Mouse (Mus musculus) stomach, postnatal 0 days (tissue): ENCODE data around the gene Sirt1. TPM values are rescaled to one million over a fixed set of nuclear protein-coding genes. Genes with fewer than 3 reads are reported as not detected.
A peak's percentile ranks its signal among the peaks of the same experiment; 100 is the strongest.

Source experiments
- ATAC-seq: fragments of 200-750 bp; cut with Nextera tagmentation; 2 replicates; pipeline ENCODE4 v1.8.0; 2017; ENCODE audit not compliant: low FRiP score, low TSS enrichment
- DNase-seq: peaks from one replicate; pipeline ENCODE4 v3.0.0-alpha.2; 2016; ENCODE audit warnings: low spot score
- H3K27ac ChIP-seq: fragments of 300-500 bp; sonication (generic); replicated peaks from 2 replicates; pipeline ENCODE4 v1.5.1; 2014; ENCODE audit warnings: mild to moderate bottlenecking, control low read depth
- H3K27me3 ChIP-seq: fragments of 300-500 bp; sonication (generic); 2 replicates; pipeline ENCODE4 v1.6.1; 2014; ENCODE audit warnings: low read length; ENCODE audit not compliant: control insufficient read depth, insufficient read depth
- H3K36me3 ChIP-seq: fragments of 300-500 bp; sonication (generic); 2 replicates; pipeline ENCODE4 v1.6.1; 2014; ENCODE audit warnings: low read length, mixed read lengths; ENCODE audit not compliant: control insufficient read depth, insufficient read depth
- H3K4me1 ChIP-seq: fragments of 300-500 bp; sonication (generic); replicated peaks from 2 replicates; pipeline ENCODE4 v1.6.1; 2014; ENCODE audit warnings: antibody characterized with exemption; ENCODE audit not compliant: control insufficient read depth, insufficient read depth
- H3K4me2 ChIP-seq: fragments of 300-500 bp; sonication (generic); replicated peaks from 2 replicates; pipeline ENCODE4 v1.6.1; 2014; ENCODE audit warnings: low read depth, mild to moderate bottlenecking, control low read depth, moderate library complexity
- H3K4me3 ChIP-seq: fragments of 300-500 bp; sonication (generic); 2 replicates; pipeline ENCODE4 v1.5.1; 2014; ENCODE audit warnings: low read depth, low read length, control low read depth
- H3K9ac ChIP-seq: fragments of 300-500 bp; sonication (generic); 2 replicates; pipeline ENCODE4 v1.6.1; 2014; ENCODE audit warnings: mild to moderate bottlenecking, low read length, control low read depth, mixed read lengths
- H3K9me3 ChIP-seq: fragments of 300-500 bp; sonication (generic); 2 replicates; pipeline ENCODE4 v1.6.1; 2016; ENCODE audit warnings: low read length; ENCODE audit not compliant: control insufficient read depth
- CTCF ChIP-seq: IDR thresholded peaks from 2 replicates; pipeline ENCODE4 v1.5.1; 2016; ENCODE audit warnings: antibody characterized with exemption, low read depth, mild to moderate bottlenecking, moderate library complexity
- EP300 ChIP-seq: optimal IDR thresholded peaks from 2 replicates; pipeline ENCODE3; 2016; ENCODE audit warnings: antibody characterized with exemption
- WGBS: fragments of 180-500 bp; shearing (Covaris S2); extraction: QIAGEN DNeasy Blood & Tissue Kit; methylation state at CpG from one replicate; pipeline ENCODE4 v1.1.7; 2014; 5-methylcytosine and 5-hydroxymethylcytosine counted together
- polyA plus RNA-seq: library from polyadenylated mRNA; unstranded; fragments of >200 nt; fragmentation: Nextera tagmentation; extraction: Ambion mirVana; gene quantifications from 2 replicates; pipeline ENCODE4 v1.2.1, GENCODE M21; 2015

Gene Sirt1
- polyA plus RNA-seq, 1 experiment from 2014 or later, result 2.9 TPM

GRCm38 (mm10) chr10:63427146-63427545, 45.6 kb upstream of the Sirt1 start:
- H3K9ac ChIP-seq, result no peak overlapping the region
- H3K36me3 ChIP-seq, result no peaks in the 10 kb centered on the region
- no peaks in the 10 kb centered on the region for H3K9me3 ChIP-seq
- ATAC-seq (no peak), DNase-seq (no peak)
- H3K4me2 ChIP-seq, result no peak overlapping the region
- TF ChIP-seq CTCF, result no peak
- TF ChIP-seq EP300, result no peak
- no peak overlapping the region for H3K4me3 ChIP-seq
- H3K27me3 ChIP-seq, result no peaks in the 10 kb centered on the region
- H3K4me1 ChIP-seq, result no peaks in the 10 kb centered on the region
- H3K27ac ChIP-seq, result no peak overlapping the region
- WGBS, result 80% methylated on average over 8 of the region's 8 CpGs

GRCm38 (mm10) chr10:63424475-63424814, 42.9 kb upstream of the Sirt1 start:
- Histone ChIP-seq H3K4me2 (no peak overlapping the region), H3K27me3 (no peaks in the 10 kb centered on the region), H3K36me3 (no peaks in the 10 kb centered on the region), H3K4me3 (no peak overlapping the region), H3K4me1 (no peaks in the 10 kb centered on the region), H3K9me3 (no peaks in the 10 kb centered on the region), H3K27ac (no peak overlapping the region), H3K9ac (no peak overlapping the region)
- peak; percentile 63 for TF ChIP-seq CTCF
- no peak for TF ChIP-seq EP300
- ATAC-seq (no peak), DNase-seq (no peak)

GRCm38 (mm10) chr10:63423591-63424474, 42.3 kb upstream of the Sirt1 start:
- TF ChIP-seq CTCF, result no peak
- TF ChIP-seq EP300, result no peak
- H3K9ac ChIP-seq, result no peak overlapping the region
- no peaks in the 10 kb centered on the region for H3K27me3 ChIP-seq
- no peaks in the 10 kb centered on the region for H3K36me3 ChIP-seq
- no peaks in the 10 kb centered on the region for H3K4me1 ChIP-seq
- H3K4me3 ChIP-seq, result no peak overlapping the region
- no peak for ATAC-seq
- no peak overlapping the region for H3K27ac ChIP-seq
- DNase-seq, result no peak
- WGBS, result 82% methylated on average over 9 of the region's 9 CpGs
- H3K4me2 ChIP-seq, result no peak overlapping the region
- H3K9me3 ChIP-seq, result no peaks in the 10 kb centered on the region

GRCm38 (mm10) chr10:63422736-63422992, 41.2 kb upstream of the Sirt1 start:
- DNase-seq, result no peak
- 74% methylated on average over 5 of the region's 5 CpGs for WGBS
- Histone ChIP-seq H3K4me3 (no peak overlapping the region), H3K4me2 (no peak overlapping the region), H3K9me3 (no peaks in the 10 kb centered on the region), H3K9ac (no peak overlapping the region), H3K36me3 (no peaks in the 10 kb centered on the region), H3K27ac (no peak overlapping the region), H3K4me1 (no peaks in the 10 kb centered on the region), H3K27me3 (no peaks in the 10 kb centered on the region)
- no peak for ATAC-seq
- peak; percentile 18; the same call in 1 of the 2 replicates for TF ChIP-seq CTCF
- TF ChIP-seq EP300, result no peak

- H3K36me3 ChIP-seq, result no peaks in the 10 kb centered on the region
- H3K9ac ChIP-seq, result no peak within 1 kb of the TSS
- H3K27ac ChIP-seq, result no peak within 1 kb of the TSS
- peak; percentile 37 for DNase-seq
- 0 out of 2 replicates have a peak, but pooled peaks have one; percentile 29 for ATAC-seq
- TF ChIP-seq EP300 (no peak), CTCF (peak; percentile 60)
- no peak within 1 kb of the TSS for H3K4me2 ChIP-seq
- H3K27me3 ChIP-seq, result no peaks in the 10 kb centered on the region
- H3K9me3 ChIP-seq, result no peaks in the 10 kb centered on the region
- no peaks in the 10 kb centered on the region for H3K4me1 ChIP-seq
- WGBS, result 85% methylated on average over 18 of the region's 18 CpGs
- no peak within 1 kb of the TSS for H3K4me3 ChIP-seq
These were observed 40.5 kb upstream of the Sirt1 start, which contains the start of gene Gm7075 for GRCm38 (mm10) chr10:63421739-63422735. Gm7075 (minus strand) TSS chr10:63421789.

- H3K27me3 ChIP-seq, result no peaks in the 10 kb centered on the region
- no peak overlapping the region for H3K27ac ChIP-seq
- no peak overlapping the region for H3K4me2 ChIP-seq
- TF ChIP-seq CTCF, result no peak
- TF ChIP-seq EP300, result no peak
- ATAC-seq (no peak), DNase-seq (no peak)
- H3K4me3 ChIP-seq, result no peak overlapping the region
- 47% methylated on average over 5 of the region's 5 CpGs for WGBS
- no peaks in the 10 kb centered on the region for H3K4me1 ChIP-seq
- no peak overlapping the region for H3K9ac ChIP-seq
- no peaks in the 10 kb centered on the region for H3K36me3 ChIP-seq
- no peaks in the 10 kb centered on the region for H3K9me3 ChIP-seq
These were observed 35.6 kb upstream of the Sirt1 start for GRCm38 (mm10) chr10:63417061-63417460.
